In genomic region chr2:76124821-76125220, GRCm38 (mm10) we compare ENCODE assay signal across 17 mouse cellular contexts.
DNase-seq lines count a peak whose midpoint lies in the region; TF ChIP-seq lines count a peak whose summit lies in the region.
"Had no signal": no experiment of that assay in that cellular context is flagged by ENCODE, and none has a peak within 500 bp of the region (broad histone marks: within the 10 kb centered on the region; RNA-seq: fewer than 3 reads in every experiment).

No protein-coding gene starts in this region.

- no peaks in the 10 kb centered on the region for H3K36me3 ChIP-seq in thymus, adult 2 months (ENCODE audit: control insufficient read depth, insufficient read depth, low read length)
- H3K36me3 ChIP-seq: embryonic facial prominence, embryonic 12.5 days; stomach, embryonic 15.5 days had no signal

- no peaks in the 10 kb centered on the region for H3K27me3 ChIP-seq in thymus, adult 2 months (ENCODE audit: control insufficient read depth, insufficient read depth, low read length)
- H3K27me3 ChIP-seq: embryonic facial prominence, embryonic 12.5 days; stomach, embryonic 15.5 days had no signal

- H3K27ac ChIP-seq in thymus, adult 2 months (ENCODE audit: control insufficient read depth, insufficient read depth, low read length) = no peak overlapping the region
- H3K27ac ChIP-seq: embryonic facial prominence, embryonic 12.5 days; macrophage; stomach, embryonic 15.5 days had no signal

- TF ChIP-seq POLR2A in thymus, adult 2 months (IDR thresholded peaks at IDR 0.05; ENCODE audit: control insufficient read depth, extremely low read depth, insufficient read depth, low read length, poor library complexity) = no peak

- no peak overlapping the region for H3K4me3 ChIP-seq in thymus, adult 2 months (ENCODE audit: control insufficient read depth, insufficient read depth, low read length)
- H3K4me3 ChIP-seq: embryonic facial prominence, embryonic 12.5 days; stomach, embryonic 15.5 days had no signal

- H3K4me1 ChIP-seq in thymus, adult 2 months (replicated peaks; ENCODE audit: control insufficient read depth, insufficient read depth, low read length) = peaks cover 4% of the 10 kb centered on the region; the same call in 1 of the 2 replicates
- H3K4me1 ChIP-seq: embryonic facial prominence, embryonic 12.5 days had no signal

- TF ChIP-seq CTCF in thymus, adult 2 months (IDR thresholded peaks at IDR 0.05; ENCODE audit: borderline replicate concordance, control insufficient read depth, extremely low read depth, insufficient read depth, low read length, poor library complexity) = no peak

- intact Hi-C loops in heart, postnatal 36 days (cut with DNase I) = loop anchor here (5.0 kb wide), 1 partner anchor 237 kb away; the partner anchor contains the start of gene Cyct

- peak; percentile 72 for DNase-seq in heart, adult 11 months
- DNase-seq in heart, postnatal 36 days = no peak
- peak; percentile 49 for DNase-seq in right cerebral cortex, adult 18-20 months
- DNase-seq in right cerebral cortex, postnatal 4 days = no peak
- DNase-seq in left cerebral cortex, adult 9 months (ENCODE audit: low spot score in 2 of 2) = peak; percentile 27 to 47
- no peak for DNase-seq in thymus, adult 2 months
- no peak for DNase-seq in thymus, postnatal 0 days (ENCODE audit: low spot score)
- DNase-seq: cerebellum, adult 2 months; gastrocnemius, postnatal 14 days; heart, postnatal 10 days; kidney, adult 8-10 months; lung, adult 2 months; midbrain, embryonic 14.5 days; thymus, postnatal 25 days had no signal

- 91% methylated on average over 6 of the region's 6 CpGs for WGBS in thymus, adult 2 months

Comparison
In these comparisons a context has a peak if more than half of its experiments do, and no peak if none do; other contexts are left out.
1. DNase-seq: peak in heart, adult 11 months (single experiment), right cerebral cortex, adult 18-20 months (single experiment) and left cerebral cortex, adult 9 months (2 of 2); none in heart, postnatal 36 days (0 of 2), right cerebral cortex, postnatal 4 days (single experiment), thymus, adult 2 months (single experiment) and thymus, postnatal 0 days (single experiment).